Mouse (Mus musculus) activated CD4-positive, CD25-positive, alpha-beta regulatory T cell, adult 4 months (primary cell): ENCODE measurements around the gene Rln1. TPM values are rescaled to one million over a fixed set of nuclear protein-coding genes. Genes with fewer than 3 reads are reported as not detected.

Source experiments
- ATAC-seq: one replicate; pipeline ENCODE4 v1.8.0; 2017
- polyA plus RNA-seq, 2 experiments: library from polyadenylated mRNA; unstranded; fragments of 100-300 nt; shearing (Covaris generic); gene quantifications; one replicate each; pipeline ENCODE4 v1.2.1; 2017

Rln1 gene
- polyA plus RNA-seq, 2 experiments from 2014 or later: not detected

DNA sequence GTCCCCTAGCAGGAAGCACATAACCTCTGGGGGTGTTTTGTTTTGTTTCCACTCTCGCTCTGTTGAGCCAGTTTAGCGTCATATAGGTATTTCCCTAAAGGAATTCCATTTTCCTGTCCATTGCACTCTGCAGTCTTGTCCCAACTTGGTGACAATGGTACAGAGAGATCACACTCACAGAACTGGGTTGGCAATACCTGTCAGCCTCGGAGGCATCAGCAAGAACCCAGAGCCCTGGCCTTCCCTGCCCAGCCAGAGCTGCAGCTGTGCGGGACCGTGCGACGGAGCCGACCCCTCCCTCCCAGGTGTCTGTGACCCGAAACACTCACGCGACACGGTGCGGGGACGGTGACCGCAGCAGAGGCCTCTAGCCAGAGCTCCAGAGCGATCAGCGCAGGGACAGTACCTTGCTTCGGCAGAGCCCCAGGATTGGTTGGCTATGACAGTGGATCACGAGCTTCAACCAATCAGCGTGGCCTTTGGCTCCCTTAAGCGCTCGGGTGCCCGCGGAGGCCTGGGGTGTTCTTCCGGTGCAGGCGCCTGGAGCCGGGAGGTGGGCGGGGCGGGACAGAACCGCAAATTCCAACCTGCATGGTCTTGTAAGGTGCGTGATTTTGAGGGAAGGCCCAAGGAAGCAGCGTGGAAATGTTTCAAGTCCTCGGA is 27.1 kb upstream of the Rln1 start:
- peak; percentile 98 for ATAC-seq

- no peak for ATAC-seq
These were observed 25.8 kb upstream of the Rln1 start for GRCm38 (mm10) chr19:29360251-29360650.

DNA sequence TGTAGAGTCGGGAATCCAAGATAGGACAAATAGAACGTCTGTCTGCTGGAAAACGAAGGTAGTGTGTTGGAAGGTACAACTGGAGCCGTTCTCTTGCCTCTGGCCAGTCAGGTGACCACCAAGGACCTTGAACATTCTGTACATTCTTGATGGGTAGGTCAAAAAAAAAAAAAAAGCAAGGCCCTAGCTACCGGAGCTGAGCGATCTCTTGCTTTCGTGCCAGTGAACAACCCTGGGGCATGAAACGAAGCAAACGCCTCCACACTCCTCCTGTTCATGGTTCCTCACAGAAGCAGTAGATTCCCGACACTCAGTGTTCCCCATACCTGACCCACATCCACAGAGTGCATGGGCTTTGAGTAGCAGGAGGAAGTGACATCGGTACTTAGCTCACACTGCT is 21.8 kb upstream of the Rln1 start:
- ATAC-seq: no peak

DNA sequence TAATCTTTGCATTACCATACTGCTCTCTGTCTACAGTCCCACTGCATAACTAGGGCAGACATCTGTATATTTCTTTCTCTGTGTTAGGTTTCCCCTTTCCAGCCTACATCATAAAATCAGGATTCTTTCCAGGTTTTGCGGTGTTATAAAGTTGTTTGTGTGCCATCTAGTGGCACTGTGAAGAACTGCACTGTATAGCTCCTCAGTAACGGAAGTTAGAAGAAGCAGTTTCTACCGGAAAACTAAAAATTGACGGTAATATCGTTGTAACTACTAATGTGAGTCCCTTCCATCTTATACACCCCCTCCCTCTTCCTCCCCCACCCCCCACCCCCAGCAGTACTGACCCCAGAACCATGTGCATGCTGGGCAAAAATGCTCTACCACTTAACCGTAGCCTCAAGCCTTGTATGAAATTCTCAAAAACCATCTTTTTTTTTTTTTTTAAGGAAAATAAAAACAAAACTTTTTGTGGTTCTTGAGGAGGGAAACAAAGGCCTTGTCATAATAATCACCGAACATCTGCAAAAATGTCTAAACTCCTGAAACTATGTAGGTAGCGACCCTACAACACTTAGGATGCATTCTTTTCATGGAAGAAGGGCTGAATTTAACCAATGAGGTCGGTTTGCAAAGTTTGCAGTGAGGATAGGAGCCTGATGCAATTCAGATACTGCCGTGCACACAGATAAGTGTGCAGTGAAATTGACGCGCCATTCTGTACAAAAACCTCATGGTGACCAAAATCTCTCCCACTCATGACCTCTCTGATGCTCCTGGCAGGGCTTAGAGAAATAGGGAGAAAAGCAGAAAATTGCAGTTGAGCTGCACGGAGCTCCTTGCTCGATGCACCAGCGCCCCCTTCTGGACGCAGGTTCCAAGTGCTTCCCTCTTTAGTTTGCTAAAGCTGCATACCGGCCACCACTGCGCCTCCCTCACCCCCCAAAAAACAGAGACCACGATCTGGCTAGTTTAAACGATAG is 20.7 kb upstream of the Rln1 start:
- ATAC-seq: peak; percentile 83

GRCm38 (mm10) chr19:29350991-29351390 is 16.5 kb upstream of the Rln1 start:
- ATAC-seq: no peak

DNA sequence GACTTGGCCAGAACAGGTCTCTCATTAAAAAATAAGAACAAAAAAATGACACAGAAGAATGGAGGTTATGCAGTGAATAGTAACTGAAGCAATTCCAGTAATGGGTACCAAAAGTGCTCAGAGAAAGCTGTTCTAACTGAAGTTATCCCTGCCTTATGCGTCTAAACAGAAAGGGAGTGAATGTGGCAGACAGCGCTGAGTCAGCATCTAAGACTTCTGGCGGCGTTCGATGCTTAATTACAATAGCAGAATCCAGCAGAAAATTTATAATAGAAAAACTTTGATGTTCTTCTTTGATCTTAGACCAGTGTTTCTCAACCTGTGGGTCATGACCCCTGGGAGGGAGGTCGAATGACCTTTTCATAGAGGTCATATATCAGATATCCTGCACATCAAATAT is 11.2 kb upstream of the Rln1 start:
- ATAC-seq: no peak

DNA sequence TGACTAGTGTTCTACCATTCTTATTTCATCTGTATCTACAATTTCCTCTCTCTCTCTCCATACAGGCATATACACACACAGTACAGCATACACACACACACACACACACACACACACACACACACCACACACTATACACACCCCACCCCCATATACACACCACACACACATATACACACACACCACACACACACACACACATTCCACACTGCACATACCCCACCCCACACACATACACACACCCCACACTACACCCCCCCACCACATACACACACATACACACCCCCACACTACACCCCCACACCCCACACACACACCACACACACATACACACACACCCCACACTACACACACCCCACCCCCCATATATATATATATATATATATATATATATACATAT is 10.4 kb upstream of the Rln1 start:
- no peak for ATAC-seq

DNA sequence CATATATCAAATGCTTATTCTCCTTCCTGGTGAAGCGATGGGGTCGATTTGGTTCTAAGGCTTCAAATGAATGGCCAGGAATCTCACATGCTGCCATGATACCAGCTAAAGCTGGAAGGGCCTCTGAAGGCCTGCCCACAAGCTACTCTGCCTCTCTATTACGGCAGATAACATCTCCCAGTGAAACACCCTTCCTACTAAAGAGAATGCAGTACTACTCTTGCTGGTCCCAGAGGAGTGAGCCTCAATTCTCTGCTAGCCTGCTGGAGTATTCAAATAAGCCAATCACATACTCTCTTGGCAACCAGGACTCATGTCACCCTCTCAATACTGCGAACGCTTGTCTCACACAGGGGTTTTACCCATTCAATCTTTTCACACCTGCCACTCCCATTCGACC is 7.8 kb upstream of the Rln1 start:
- no peak for ATAC-seq

- ATAC-seq: no peak
These were observed 6.6 kb upstream of the Rln1 start for GRCm38 (mm10) chr19:29341029-29341428.

DNA sequence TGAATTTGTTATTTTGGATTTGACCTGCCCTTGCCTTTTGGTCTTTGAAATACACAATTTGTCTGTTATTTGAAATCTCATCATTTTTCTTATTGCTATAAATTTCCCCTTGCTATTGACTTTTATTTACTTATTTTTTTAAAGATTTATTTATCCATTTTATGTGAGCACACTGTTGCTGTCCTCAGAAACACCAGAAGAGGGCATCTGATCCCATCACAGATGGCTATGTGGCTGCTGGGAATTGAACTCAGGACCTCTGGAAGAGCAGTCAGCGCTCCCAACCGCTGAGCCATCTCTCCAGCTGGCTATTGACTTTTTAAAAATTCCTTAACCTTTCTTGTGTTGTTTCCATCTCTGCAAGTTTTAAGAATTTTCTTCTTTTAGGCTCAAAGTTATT is 2.2 kb upstream of the Rln1 start:
- no peak for ATAC-seq

- ATAC-seq: no peak
These were observed 7.5 kb downstream of the Rln1 start for GRCm38 (mm10) chr19:29326822-29327552.

- ATAC-seq: no peak
These were observed 8.1 kb downstream of the Rln1 start for GRCm38 (mm10) chr19:29326396-29326795.

GRCm38 (mm10) chr19:29325852-29326180 is 8.7 kb downstream of the Rln1 start:
- no peak for ATAC-seq

- ATAC-seq: peak; percentile 64
These were observed 9.2 kb downstream of the Rln1 start, which contains the start of gene Insl6 for GRCm38 (mm10) chr19:29325053-29325851. Gene Insl6, minus strand, starts transcription at chr19:29325356.

- ATAC-seq: peak; percentile 74
These were observed 10.9 kb downstream of the Rln1 start for GRCm38 (mm10) chr19:29323416-29324049.

DNA sequence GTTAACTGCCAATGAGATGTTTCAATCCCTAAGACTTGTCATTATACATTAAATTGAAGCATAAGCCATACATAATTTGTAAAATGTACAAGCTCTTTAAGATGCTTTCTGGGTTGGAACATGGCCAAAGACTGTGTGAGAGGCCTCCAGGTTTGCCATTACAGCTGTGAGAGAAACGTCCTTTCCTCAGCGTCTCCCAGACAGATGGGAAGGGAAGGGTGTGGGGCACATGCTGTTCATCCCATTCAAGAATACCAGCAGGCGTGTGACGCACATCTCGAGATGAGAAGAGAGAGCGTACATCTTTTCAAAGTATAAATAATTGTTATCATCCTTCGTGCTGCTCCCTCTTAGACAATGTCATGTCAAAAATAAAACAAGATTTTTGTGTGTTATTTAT is 21.8 kb downstream of the Rln1 start:
- no peak for ATAC-seq

DNA sequence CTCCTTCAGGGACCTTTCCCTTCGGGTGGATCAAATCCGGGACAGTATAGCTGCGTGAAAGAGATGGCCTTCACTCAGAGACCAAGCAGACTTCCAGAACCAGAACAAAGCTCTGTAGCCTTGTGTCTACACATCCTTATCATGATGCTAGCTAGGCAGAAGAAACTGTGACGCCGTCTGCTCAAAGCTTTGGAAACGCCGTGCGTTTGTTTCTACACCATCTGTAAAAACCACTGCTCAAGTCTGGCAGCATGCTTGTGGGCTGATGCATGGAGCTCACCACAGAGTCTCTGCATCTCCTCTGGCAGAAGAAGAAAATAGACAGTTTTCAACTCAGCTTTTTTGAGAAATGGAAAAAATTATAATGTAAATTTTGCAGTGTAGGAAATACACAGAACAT is 22.7 kb downstream of the Rln1 start:
- no peak for ATAC-seq

DNA sequence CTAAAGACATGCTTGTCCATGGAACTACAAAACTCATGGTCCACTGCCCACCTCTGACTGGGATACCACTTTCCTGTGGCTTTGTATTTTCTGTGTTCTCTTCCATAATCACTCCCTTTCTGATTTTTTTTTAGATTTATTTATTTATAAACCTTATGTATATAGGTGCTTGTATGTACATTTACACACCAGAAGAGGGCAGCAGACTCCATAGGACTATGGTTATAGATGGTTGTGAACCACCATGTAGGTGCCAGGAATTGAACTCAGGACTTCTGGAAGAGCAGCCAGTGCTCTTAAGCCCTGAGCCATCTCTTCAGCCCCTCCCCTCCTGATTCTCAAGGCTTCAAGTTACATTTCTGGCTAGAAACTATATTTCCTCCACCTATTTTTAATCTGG is 25.6 kb downstream of the Rln1 start:
- ATAC-seq: no peak

GRCm38 (mm10) chr19:29302119-29302518 is 32.4 kb downstream of the Rln1 start:
- ATAC-seq: no peak

GRCm38 (mm10) chr19:29300919-29301318 is 33.6 kb downstream of the Rln1 start:
- ATAC-seq: no peak

DNA sequence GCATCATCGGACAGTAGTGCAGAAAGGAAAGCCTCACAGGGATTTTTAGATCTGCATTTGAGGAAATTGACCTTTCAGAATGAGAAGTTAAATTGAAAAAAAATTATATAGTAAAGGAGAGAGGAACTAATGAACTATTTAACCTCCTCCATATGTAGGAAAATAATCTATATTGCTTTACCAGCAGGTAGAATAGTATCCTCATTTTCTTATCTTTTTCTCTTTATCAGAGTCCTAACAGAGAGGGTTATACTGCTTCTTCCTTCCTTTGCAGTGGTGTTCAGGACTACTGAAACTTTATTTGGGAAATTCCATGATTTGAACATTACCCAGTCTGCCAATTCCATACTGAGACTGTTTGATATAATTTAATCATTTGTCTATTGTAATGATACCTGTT is 37.1 kb downstream of the Rln1 start:
- no peak for ATAC-seq

DNA sequence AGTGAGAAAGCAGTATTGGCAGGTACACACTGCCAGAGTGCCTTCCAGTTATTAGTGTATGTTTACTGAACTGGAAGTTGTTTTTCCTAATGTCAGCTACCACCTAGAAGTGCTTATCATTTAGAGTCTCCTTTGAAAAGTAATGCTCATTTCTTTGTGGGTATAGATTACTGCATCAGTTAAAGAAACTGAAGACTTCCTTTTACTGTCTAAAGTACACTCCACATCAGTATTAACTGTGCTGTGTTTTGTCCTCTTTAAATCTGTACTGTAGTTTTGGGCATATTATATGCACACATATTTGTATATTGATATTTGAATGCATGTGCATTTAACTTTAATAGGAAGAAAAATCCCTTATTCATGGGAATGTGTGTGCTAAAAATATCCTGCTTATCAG is 38.3 kb downstream of the Rln1 start:
- no peak for ATAC-seq
